Mouse (Mus musculus) gastrocnemius, postnatal 14 days (tissue): Measurements from ENCODE around the gene Prkch. TPM values are rescaled to one million over a fixed set of nuclear protein-coding genes. Genes with fewer than 3 reads are reported as not detected.

Experiments
- DNase-seq: peaks from one replicate; pipeline ENCODE4 v3.0.0; 2021; ENCODE audit warnings: mixed read lengths
- intact Hi-C: fragments of 180-260 bp; cut with DNase I; formaldehyde crosslinking; loops from one replicate; pipeline ENCODE4 v1.15.1; 2025; ENCODE audit warnings: low total_unique reads
- total RNA-seq, 2 experiments: library from RNA; stranded (reverse); gene quantifications; 2 replicates each; pipeline ENCODE4 v1.2.3; 2021

Prkch gene
- total RNA-seq, 2 experiments from 2014 or later: 9.0 to 12.5 TPM

DNA sequence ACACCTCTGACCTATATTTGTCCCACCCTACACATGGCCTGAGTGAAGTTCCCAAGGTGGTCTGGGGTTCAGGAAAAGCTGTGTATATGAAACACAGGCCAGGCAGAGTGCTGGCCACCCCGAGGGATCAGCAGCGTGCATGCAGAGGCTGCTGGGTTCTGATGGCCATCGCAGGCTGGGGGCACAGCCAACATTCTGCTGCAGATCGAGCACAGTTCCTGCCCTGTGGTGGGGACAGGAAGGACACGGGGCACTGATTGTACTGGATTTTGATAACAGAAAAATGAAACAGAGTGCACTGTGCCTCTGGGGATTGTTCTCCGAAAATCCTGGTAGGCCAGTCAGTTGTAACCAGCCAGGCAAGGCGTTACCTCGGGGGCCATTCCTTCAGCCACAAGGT lies 181.6 kb downstream of the Prkch start:
- DNase-seq: no peak
- intact Hi-C loops: no loop called here

DNA sequence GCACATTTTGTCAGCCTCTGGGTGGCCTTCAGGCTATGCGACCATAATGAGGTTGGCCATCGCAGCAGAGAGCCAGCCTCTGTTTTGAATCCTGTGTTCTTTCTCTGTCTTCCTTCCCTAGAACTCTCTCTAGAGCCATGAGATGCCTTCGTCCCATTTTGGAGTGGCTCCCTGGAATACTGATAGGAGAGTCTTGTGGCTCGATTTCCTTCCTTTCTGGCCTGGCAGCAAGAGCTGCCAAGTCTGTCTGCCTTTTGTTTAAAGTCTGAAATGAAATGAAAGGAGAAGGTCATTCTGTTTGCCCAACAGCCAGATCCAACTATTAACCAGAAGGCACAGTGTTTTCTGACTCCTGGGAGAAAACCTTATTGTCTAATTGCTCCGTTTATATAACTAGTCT lies 184.2 kb downstream of the Prkch start:
- no peak for DNase-seq
- intact Hi-C loops: no loop called here

DNA sequence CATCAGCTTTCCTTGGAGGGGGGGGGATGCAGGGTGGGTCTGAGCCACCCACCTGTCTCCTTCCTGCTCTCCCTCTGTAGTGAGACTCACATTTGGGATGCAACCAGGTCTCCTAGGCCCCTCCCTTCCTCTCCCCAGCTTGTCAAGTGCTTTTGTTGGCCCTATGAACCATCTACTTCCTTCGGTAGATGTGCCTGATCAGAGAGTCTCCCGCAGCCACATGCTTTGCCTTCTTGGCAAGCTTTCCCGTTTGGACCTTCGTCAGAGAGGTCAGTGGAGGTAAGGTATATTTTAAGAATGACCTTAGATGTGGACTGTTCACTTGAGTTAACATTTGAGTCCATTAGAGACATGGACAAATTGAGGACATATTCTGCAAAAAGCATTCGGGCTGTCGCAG lies 184.9 kb downstream of the Prkch start:
- intact Hi-C loops: no loop called here
- no peak for DNase-seq

DNA sequence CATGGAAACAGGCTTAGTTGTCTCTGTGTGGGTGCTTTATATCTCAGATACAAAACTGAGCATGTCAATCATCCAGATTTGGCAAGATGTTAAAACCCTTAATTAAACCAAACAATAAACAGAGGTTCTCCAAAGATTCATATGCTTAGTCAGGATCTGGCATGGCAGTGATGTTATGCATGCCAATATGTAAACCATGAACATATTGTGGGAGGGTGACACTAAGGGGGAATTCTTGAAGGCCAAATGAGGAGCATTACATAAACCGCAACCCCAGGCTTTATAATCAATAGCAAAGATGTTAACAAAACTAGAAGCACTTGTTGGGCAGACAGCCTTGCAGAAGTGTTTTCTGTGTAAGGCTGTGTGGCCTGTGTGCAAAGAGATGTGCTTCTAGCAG lies 186.2 kb downstream of the Prkch start:
- no peak for DNase-seq
- intact Hi-C loops: no loop called here

DNA sequence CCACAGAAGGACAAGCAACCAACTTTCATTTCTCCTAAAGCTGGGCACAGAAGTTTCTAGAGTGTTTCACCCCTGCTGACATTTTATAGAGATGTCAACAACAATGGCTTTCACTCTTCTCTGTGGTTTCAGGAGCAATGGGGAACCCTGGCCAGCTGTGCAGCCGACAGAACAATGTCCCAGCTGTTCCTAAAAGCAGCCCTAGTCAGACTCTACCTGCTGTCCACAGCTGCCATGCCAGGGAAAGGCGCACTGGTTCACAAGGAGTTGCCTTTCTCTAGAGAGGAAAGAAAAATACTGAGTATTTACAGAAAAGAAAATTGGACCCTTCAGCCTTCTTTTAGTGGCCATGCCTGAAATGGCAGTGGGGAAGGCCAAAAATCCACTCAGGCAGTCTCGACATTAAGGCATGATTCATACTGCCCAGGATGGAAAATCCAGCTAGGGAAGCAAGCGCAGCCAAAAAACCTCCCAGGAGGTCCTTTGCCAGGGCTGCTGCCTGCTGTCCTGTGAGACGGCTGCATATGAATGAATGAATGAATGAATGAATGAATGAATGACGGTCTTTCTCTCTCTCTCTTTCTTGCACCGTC lies 190.3 kb downstream of the Prkch start:
- intact Hi-C loops: no loop called here
- no peak for DNase-seq

DNA sequence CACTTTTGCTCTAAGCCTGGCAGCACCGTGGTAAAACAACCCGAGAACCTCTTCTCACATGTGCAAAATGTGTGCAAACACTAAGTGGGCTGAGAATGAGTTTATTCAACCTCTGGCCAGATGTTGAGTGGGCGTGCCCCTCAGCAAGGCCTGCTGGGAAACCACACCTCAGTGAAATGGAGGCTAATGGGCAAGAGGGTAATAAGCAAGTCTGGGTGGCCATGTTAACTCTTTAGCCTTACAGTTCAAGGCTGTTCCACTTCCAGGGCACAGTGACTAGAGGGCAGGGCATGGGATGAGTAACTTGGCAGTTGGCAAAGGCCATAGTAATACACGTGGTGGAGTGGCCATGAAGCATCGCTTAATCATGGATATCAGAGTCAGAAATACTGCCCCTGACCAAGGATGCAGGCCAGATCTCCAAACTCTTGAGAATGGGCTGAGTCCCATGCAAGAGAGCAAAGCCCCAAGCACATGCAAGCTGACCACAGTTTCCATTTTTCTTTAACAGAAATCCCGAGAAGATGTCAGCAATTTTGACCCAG lies 191.9 kb downstream of the Prkch start:
- DNase-seq: no peak
- intact Hi-C loops: no loop called here

DNA sequence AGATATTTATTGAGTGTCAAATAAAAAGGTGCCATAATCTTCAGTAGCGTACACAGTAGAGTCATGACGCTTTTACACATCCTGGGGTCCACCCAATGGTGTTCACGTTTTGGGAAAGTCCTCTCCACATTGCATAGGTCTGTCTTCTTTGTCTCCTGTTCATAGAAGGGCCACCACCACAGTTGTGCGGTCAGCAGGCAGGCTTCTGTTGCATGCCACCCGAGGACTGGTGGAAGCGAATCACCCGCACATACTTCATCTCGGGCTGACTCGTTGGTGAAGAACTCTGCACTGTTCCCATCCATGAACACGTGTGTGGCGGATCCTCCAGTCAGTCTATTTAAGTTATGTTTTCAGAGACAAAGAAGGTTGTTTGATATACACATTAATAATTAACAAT lies 193.1 kb downstream of the Prkch start:
- intact Hi-C loops: no loop called here

DNA sequence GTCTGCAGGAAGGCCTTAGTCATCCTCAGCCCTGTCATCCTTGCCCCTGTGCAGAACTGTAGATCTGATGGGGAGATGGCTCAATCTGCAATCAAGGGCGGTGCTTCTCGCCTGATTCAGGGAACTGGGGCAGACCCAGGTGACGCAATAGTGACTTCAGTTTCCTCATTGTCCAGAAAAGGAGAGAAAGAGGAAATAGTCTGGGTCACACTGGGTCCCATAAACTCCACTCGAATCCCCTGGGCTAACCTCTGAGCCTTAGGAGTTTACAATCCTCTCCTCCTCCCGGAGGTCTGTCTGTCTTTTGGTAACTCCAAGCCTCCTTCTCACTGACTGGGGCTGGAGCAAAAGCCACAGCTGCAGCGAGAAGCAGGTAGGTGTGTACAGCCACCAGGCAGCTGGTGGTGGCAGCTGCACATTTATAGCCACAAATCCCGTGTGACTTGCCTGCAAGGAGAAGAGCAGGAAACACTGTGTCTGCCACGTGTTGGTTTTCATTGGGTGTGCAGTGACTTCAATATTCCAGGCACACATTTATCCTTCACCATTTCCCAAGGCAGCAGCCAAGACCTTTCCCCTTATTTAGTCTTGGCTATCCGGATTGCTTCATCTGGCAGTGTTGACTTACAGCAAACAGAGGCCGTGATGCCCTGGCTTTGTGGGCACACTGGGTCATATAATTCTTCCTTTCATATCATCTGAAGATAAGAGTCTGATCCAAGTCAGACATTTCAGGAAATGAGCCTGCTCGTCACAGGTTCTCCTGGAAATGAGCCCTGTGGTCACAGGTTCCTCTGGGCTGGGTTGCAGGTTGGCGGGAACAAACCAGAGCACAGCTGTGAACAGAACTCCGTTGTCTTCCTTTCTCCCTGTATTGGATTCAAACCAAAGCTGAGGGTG lies 195.0 kb downstream of the Prkch start:
- DNase-seq: no peak

More for the DNA sequence above, 193.1 kb downstream of the Prkch start:
- no peak for DNase-seq

DNA sequence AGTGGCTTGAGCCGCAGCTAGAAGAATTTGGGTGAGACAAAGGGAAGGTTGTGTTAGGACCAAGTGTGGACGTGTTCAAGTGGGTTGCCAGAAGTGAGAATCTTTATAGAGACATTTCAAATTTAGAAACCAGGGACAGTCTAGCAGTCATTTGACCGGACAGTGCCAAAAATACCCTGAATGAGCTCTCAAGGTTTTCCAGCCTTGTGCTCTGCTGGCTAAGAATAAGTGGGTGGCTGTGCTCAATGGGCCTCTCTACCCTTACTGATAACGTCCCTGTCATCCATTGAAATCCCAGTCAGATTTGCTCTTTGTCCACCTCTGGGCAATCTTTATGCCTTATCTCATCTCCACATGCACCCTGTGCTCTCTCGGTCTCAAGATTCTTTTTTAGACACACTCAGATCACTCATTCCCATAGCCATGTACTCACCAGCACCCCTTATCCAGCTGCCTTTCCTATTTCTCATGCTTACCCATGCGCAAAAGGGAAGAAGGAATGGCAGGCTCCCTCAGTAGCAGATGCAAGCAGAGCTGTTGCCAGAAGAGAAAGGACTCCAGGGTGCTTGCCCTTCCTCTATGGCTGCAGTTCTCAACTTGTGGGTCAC lies 196.9 kb downstream of the Prkch start:
- no peak for DNase-seq

More for the DNA sequence above, 195.0 kb downstream of the Prkch start:
- intact Hi-C loops: no loop called here

DNA sequence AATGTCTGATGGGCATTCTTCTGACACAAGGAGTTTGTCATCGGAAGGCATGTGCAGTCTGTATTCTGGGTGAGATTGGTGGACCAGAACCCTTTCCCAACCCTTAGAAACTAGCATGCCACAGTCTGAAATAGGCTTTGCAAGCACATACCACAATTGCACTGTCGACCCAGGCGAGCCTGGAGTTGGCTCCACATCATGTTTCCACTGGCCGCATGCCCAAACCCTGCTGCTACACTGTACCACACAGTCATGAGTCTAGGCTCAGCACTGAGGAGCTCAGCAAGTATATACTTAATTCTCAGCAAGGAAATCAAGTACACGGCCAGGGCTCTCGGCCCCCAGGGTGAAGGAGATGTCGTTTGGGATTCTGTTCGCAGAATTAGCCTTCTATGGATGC lies 202.3 kb downstream of the Prkch start:
- intact Hi-C loops: no loop called here
- DNase-seq: peak; percentile 87

More for the DNA sequence above, 196.9 kb downstream of the Prkch start:
- intact Hi-C loops: no loop called here

DNA sequence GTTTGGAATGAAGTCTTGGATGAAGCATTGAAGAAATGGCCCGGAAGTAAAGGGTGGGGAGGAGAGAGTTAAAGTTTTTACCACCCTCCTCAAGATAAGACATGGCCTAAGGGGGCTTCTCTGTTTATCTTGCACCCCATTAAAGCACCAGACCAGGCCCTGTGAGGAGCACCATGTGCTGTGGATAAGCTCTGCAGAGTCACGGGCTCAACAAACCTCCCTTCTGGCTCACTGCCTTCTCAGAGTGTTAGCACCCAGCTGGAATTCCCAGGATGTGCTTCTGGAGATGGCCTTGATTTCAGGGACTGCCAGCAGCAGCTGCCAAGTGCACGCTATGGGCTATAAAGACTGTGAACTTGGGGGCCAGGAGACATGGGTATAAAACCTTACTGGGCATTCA lies 204.3 kb downstream of the Prkch start:
- intact Hi-C loops: no loop called here
- DNase-seq: no peak

DNA sequence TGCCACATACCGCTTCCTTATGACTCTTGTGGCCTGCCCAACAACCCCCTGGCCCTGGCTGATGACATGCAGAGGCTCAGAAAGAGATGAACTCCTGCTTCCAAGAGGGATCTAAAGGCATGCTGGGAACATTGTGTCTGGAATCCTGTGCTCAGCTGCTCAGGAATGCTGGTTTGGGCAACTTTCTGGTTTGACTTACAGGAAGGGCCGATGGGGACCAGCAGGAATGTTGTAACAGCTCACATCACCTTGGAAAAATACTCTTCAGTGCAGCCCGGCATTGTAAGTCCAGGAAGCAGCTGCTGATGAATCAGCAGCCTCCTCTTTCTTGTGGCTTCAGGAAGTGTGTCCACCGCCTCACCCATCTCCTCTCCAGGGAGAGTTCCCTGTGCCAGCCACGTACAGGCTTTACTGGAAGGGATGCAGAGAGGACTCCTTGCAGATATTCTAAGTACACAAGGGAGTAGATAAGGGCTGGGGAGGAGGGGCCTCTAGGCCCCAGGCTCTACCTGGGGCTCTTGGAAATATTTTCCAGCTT lies 206.0 kb downstream of the Prkch start:
- DNase-seq: peak; percentile 27
- intact Hi-C loops: no loop called here

DNA sequence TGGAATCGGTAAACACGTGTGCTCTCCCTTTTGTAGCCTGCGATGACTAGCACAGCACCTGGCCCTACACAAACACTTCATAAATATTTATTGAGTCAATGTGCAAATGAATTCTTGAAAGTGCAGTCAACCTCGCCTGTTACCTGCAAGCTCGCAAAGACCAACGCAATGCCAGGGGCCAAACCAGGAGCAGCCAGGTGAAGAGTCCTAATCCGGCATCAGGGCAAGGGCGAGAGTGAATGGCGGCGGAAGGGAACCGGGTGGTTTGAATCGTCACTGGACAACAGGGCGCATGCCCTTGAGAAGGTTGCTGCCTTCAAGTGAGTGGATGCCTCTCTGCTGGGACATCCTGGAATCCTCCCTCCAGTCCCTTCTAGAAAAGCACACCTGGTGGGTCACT lies 208.6 kb downstream of the Prkch start:
- no peak for DNase-seq
- intact Hi-C loops: no loop called here

DNA sequence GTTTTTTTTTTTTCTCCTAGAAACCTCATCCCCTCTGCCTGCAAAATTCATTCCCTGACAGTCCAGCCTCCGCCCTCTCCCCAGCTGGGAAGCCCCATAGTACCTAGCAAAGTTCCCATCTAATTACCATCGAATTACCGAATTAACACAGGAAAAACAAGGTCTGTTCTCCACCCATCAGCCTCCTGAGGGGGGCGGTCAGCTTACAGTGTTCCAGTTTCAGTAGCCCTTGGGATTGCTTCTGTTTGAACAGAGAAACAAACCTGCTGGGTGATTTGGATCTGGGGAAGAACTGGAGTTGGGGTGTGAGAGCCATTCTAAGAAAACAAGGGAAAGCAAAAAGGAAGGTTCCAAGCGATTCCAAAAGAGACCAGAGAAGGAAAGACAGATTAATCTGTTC lies 209.1 kb downstream of the Prkch start:
- DNase-seq: no peak
- intact Hi-C loops: no loop called here

DNA sequence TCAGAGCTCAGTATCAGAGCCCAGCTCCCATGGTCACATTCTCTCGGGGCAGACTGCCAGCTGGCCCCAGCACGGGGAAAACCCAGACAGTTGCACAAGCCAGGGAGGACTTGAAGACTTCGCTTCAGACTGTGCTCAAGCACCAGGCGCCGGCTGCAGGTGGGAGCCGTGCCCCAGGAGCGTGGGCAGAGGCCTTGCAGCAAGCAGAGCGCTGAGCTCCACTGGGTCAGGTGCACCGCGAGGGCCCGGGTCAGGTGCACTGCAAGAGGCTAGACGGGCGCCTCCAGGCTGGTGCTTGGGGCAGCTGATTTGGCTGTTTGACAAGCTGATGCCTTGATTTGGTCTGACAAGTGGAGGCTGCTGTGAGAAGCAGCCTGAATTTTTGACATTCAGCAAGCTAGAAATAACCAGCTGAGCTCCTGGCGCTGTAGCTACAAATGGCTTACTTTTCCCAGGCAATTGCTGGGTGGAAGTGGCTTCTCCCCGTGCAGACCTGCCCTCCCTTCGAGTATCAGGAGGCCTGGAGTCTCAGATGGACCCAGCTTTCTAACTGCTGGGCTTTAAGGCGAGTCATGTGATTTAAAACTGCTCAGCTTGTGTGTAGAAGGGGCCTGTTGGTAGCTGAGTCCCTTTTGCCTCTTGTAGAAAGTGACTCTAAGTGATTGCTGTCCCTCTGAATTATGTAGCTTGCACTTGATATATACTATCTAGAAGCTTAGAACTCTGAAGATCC lies 209.7 kb downstream of the Prkch start:
- intact Hi-C loops: no loop called here
- peak; percentile 85 for DNase-seq

DNA sequence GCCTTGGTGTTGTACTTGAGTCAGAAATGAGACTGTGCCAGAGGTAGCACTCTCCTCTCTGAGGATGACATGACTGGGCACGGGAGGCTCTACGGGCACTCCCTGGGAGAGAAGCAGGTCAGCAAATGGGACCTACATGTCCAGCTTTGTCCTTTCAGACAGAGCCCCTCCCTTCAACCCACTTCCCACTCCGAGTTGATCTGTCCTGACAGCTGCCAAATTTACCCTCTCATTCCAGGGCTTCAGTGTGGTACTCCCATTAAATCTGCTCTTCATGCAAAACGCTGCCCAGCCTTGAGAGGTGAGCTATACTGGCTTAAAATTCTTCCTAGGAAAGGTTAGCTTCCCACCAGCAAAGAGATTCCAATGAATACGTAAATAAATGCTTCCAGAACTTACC lies 215.1 kb downstream of the Prkch start:
- DNase-seq: no peak
- intact Hi-C loops: no loop called here

DNA sequence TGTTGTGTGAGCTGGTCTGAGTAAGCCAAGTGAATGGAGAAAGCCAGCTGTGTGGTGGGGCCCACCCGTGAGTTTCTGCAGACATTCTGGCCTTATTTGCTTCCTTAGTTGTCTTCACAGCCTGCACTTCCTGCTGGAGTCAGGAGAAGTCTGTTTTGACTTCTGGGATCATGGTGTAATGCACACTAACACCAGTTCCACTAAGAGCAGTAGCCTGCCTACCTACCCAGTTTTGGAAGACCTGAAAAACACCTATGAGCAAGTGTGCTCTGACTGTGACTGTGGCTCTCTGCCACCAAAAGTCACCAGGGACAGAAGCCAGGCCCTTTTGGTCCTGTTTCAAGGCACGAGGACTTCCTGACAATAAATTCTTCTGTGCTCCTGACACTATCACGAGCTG lies 216.3 kb downstream of the Prkch start:
- intact Hi-C loops: no loop called here
- DNase-seq: peak; percentile 38

DNA sequence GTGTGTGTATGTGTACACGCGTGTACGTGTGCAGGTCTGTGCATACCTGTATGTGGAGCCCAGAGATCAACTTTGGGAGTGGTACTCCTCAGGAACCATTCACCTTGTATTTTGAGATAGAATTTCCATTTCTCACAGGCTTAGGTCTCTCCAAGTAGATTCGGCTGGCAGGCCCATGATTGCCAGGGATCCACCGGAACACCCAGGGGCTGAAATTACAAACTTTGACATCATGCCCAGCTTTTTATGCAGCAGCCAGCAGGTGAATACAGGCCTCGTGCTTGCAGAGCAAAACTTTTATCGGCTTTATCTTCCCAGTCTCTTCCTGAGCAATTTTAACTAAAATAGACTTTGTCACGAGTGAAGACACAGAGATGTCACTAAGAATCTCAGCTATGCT lies 217.2 kb downstream of the Prkch start:
- intact Hi-C loops: no loop called here
- no peak for DNase-seq

DNA sequence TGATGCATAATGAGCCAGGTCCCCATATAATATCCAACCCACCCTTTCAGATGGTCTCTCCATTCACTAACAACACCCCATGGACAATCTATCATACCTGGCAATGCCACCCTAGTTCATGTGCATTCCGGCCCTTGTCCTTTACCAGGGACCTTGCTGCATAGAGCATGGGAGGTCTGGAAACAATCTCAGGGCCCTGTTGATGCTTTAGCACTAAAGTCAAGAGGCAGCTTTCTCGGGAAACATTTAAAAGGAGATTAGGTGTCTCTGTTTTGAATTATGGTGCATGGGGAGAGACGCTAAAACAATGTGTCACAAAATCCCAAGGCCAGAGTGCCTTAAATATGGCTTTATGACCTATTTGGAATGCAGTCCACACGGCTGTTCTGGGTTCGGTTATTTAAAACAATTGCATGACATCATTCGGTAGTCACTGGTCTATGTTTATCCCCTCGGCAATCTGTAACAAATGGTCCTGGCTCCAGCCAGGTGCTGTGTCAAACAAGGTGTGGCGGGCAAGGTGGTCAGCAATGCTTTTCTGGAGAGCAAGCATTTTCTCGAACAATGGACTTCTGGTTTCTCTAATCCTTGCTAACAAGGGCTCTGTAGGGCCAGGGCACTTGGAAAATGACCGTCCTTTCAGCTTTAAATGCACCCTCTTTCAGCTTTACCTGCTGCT lies 217.9 kb downstream of the Prkch start:
- no peak for DNase-seq
- intact Hi-C loops: no loop called here
